Mouse (Mus musculus) E14TG2a.4 (cell line): Measurements from ENCODE around the gene Madd.

ENCODE experiments used
- CTCF ChIP-seq: conservative IDR thresholded peaks from 2 replicates; pipeline ENCODE4 v1.5.1; 2014; ENCODE audit warnings: low read length
- NANOG ChIP-seq: IDR thresholded peaks from 2 replicates; pipeline ENCODE4 v1.6.1; 2014; ENCODE audit warnings: borderline replicate concordance, low read length, mixed read lengths
- POU5F1 ChIP-seq: IDR thresholded peaks from 2 replicates; pipeline ENCODE4 v1.6.1; 2014; ENCODE audit warnings: low read length, borderline replicate concordance

GRCm38 (mm10) chr2:91182405-91183147 lies 1.1 kb downstream of the Madd start:
- TF ChIP-seq CTCF (no peak), POU5F1 (no peak), NANOG (no peak)
